Mouse (Mus musculus) liver, embryonic 12.5 days (tissue): ENCODE results near the gene Tspan33. TPM values are rescaled to one million over a fixed set of nuclear protein-coding genes. Genes with fewer than 3 reads are reported as not detected.

Experiments used
- ATAC-seq: fragments of 200-750 bp; cut with Nextera tagmentation; 2 replicates; pipeline ENCODE4 v1.8.0; 2017; ENCODE audit warnings: moderate number of reproducible peaks, mild to moderate bottlenecking, moderate library complexity
- H3K27ac ChIP-seq: fragments of 300-500 bp; sonication (generic); 2 replicates; pipeline ENCODE4 v1.5.1; 2016; ENCODE audit warnings: mild to moderate bottlenecking
- H3K27me3 ChIP-seq: fragments of 300-500 bp; sonication (generic); replicated peaks from 2 replicates; pipeline ENCODE4 v1.6.1; 2016; ENCODE audit warnings: mild to moderate bottlenecking, moderate library complexity
- H3K36me3 ChIP-seq: fragments of 300-500 bp; sonication (generic); 2 replicates; pipeline ENCODE4 v1.6.1; 2016; ENCODE audit warnings: mild to moderate bottlenecking, moderate library complexity
- H3K4me1 ChIP-seq: fragments of 300-500 bp; sonication (generic); 2 replicates; pipeline ENCODE4 v1.6.1; 2016
- H3K4me2 ChIP-seq: fragments of 300-500 bp; sonication (generic); 2 replicates; pipeline ENCODE4 v1.6.1; 2016; ENCODE audit warnings: mild to moderate bottlenecking, moderate library complexity
- H3K4me3 ChIP-seq: fragments of 300-500 bp; sonication (generic); 2 replicates; pipeline ENCODE4 v1.5.1; 2016; ENCODE audit warnings: mild to moderate bottlenecking, moderate library complexity
- H3K9ac ChIP-seq: fragments of 300-500 bp; sonication (generic); 2 replicates; pipeline ENCODE4 v1.6.1; 2016; ENCODE audit warnings: mild to moderate bottlenecking, moderate library complexity
- H3K9me3 ChIP-seq: fragments of 300-500 bp; sonication (generic); replicated peaks from 2 replicates; pipeline ENCODE4 v1.6.1; 2016; ENCODE audit warnings: mild to moderate bottlenecking, moderate library complexity
- WGBS: fragments of 180-500 bp; shearing (Covaris S2); methylation state at CpG from one replicate; pipeline ENCODE4 v1.1.7; 2016; ENCODE audit not compliant: insufficient replicate concordance; 5-methylcytosine and 5-hydroxymethylcytosine counted together
- polyA plus RNA-seq: library from polyadenylated mRNA; unstranded; fragments of >200 nt; fragmentation: Nextera tagmentation; extraction: Ambion mirVana; gene quantifications from 2 replicates; pipeline ENCODE4 v1.2.1, GENCODE M21; 2016

Tspan33 gene
- 197 and 203 TPM in 2 replicates for polyA plus RNA-seq

DNA sequence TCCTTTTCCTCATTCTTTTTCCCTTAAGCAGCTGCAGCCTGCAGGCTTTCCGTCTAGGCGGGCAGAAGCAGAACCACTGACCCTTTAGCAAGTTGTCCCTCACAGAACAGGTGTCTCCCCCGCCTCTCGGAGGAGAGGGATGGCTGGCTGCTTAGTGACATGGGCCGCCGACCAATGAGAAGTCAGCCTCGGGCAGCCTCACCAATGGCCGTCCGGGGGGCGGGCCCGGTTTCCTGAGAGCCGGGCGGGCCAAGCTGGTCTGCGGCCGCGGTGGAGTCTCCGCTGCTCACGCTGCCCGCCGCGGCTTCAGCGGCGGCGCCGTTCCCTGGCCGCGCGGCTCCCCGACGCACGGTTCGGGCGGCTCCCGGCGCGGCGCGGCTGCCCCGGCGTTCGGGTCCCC, at the start of gene Tspan33:
Gene Tspan33 (plus strand): TSS at position 270 of the 400 bp plus-strand sequence.
- peak; percentile 83 for ATAC-seq
- peaks cover 49% of the 10 kb centered on the region for H3K4me1 ChIP-seq
- peaks cover 22% of the 10 kb centered on the region for H3K36me3 ChIP-seq
- H3K9ac ChIP-seq = peak within 1 kb of the TSS; percentile 100
- peak within 1 kb of the TSS; percentile 98 for H3K27ac ChIP-seq
- H3K4me3 ChIP-seq = peak within 1 kb of the TSS; percentile 97
- peak within 1 kb of the TSS; percentile 89 for H3K4me2 ChIP-seq
- no peaks in the 10 kb centered on the region for H3K9me3 ChIP-seq
- under 1% methylated on average over 41 of the region's 41 CpGs for WGBS
- H3K27me3 ChIP-seq = peaks cover 44% of the 10 kb centered on the region

- Histone ChIP-seq H3K4me3 (no peak overlapping the region), H3K27ac (no peak overlapping the region), H3K9me3 (no peaks in the 10 kb centered on the region), H3K4me2 (no peak overlapping the region), H3K4me1 (peaks cover 6% of the 10 kb centered on the region; the same call in 1 of the 2 replicates), H3K36me3 (no peaks in the 10 kb centered on the region), H3K27me3 (peaks cover 25% of the 10 kb centered on the region), H3K9ac (no peak overlapping the region)
- WGBS = 25% methylated on average over 14 of the region's 14 CpGs
- ATAC-seq = no peak; the same call in 1 of the 2 replicates
These were observed 44.4 kb upstream of the Tspan33 start for GRCm38 (mm10) chr6:29649494-29650169.

- no peak overlapping the region for H3K4me3 ChIP-seq
- peaks cover 6% of the 10 kb centered on the region; the same call in 1 of the 2 replicates for H3K4me1 ChIP-seq
- no peak overlapping the region for H3K9ac ChIP-seq
- no peak overlapping the region for H3K4me2 ChIP-seq
- H3K27me3 ChIP-seq = peaks cover 25% of the 10 kb centered on the region
- ATAC-seq = no peak
- H3K36me3 ChIP-seq = no peaks in the 10 kb centered on the region
- H3K9me3 ChIP-seq = no peaks in the 10 kb centered on the region
- no peak overlapping the region for H3K27ac ChIP-seq
- 46% methylated on average over 10 of the region's 10 CpGs for WGBS
These were observed 43.9 kb upstream of the Tspan33 start for GRCm38 (mm10) chr6:29650170-29650549.

- no peak overlapping the region for H3K4me2 ChIP-seq
These were observed 40.8 kb upstream of the Tspan33 start for GRCm38 (mm10) chr6:29653271-29653670.

DNA sequence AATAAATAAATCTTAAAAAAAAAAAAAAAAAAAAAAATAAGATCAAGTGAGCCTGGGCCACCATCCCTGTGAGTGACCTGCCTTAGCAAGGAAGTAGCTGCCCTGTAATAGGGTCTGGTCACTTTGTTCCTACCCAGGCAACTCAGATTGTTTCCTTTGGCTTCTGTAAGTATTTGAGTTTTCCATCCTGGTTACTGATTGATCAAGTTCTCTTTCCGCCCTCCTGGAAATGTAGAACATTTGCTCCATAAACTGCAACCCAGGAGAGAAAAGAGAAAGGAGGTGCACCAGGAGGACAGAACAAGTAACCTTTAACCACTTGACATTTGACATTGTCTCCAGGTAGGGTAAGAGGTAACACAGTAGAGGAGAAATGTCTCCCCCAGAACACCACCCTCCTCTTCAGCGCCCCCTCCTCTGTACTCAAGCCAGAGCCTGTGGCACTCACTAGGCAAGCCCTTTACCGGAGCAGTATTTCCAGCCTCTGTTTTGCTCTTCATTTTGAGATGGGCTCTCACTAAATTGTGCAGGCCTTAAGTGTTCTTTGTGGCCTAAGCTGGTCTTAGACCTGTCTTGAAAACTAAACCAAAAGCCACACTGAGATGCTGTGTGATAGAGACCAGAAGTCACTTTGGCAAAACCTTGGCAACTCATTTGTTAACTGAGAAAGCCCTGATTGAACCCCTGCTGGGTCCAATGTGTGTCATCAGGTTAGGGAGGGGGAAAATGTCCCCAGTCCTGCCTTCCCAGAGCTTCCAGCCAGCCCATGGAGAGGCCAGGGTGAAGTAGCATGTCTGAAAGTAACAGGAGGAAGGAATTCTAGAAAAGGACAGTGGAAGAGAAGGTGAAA, 35.2 kb upstream of the Tspan33 start:
- no peak for ATAC-seq
- peaks cover 18% of the 10 kb centered on the region for H3K27me3 ChIP-seq
- peak overlapping the region; percentile 31 for H3K27ac ChIP-seq
- H3K9ac ChIP-seq = no peak overlapping the region
- H3K36me3 ChIP-seq = no peaks in the 10 kb centered on the region
- H3K9me3 ChIP-seq = no peaks in the 10 kb centered on the region
- H3K4me1 ChIP-seq = 0 out of 2 replicates have a peak, but pooled peaks cover 4% of the 10 kb centered on the region
- H3K4me2 ChIP-seq = no peak overlapping the region
- 63% methylated on average over 3 of the region's 3 CpGs for WGBS
- H3K4me3 ChIP-seq = no peak overlapping the region

More at GRCm38 (mm10) chr6:29653271-29653670, 40.8 kb upstream of the Tspan33 start:
- H3K4me1 ChIP-seq = peaks cover 10% of the 10 kb centered on the region; the same call in 1 of the 2 replicates
- no peak overlapping the region for H3K4me3 ChIP-seq
- peaks cover 25% of the 10 kb centered on the region for H3K27me3 ChIP-seq
- no peak overlapping the region for H3K27ac ChIP-seq
- no peaks in the 10 kb centered on the region for H3K9me3 ChIP-seq
- H3K9ac ChIP-seq = no peak overlapping the region
- ATAC-seq = no peak
- no peaks in the 10 kb centered on the region for H3K36me3 ChIP-seq

DNA sequence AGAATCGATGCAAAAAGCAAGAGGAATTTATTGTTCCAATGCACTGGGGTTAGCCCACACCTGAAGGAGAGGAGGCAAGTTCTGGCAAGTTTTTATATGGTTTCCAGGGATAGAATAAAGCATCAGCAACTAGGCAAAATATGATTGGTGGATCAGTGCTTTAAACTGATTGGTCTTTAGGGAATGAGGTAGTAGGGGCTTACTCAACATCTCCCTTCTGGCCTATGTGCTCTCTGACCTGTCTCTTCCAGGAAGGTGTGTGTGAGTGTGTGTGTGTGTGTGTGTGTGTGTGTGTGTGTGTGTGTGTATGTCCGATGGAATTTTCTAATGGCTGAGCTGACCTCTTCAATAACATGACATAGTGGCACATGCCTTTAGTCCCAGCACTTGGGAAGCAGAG, 34.1 kb upstream of the Tspan33 start:
- Histone ChIP-seq H3K27ac (no peak overlapping the region), H3K9me3 (no peaks in the 10 kb centered on the region), H3K27me3 (peaks cover 22% of the 10 kb centered on the region), H3K4me3 (no peak overlapping the region), H3K9ac (no peak overlapping the region), H3K36me3 (no peaks in the 10 kb centered on the region), H3K4me2 (no peak overlapping the region), H3K4me1 (0 out of 2 replicates have a peak, but pooled peaks cover 4% of the 10 kb centered on the region)
- no peak for ATAC-seq
- WGBS = 74% methylated on average over 2 of the region's 2 CpGs

GRCm38 (mm10) chr6:29660662-29661307, 33.2 kb upstream of the Tspan33 start:
- H3K27ac ChIP-seq = peak overlapping the region; percentile 65; the same call in 1 of the 2 replicates
- ATAC-seq = no peak
- 67% methylated on average over 11 of the region's 11 CpGs for WGBS
- peaks cover 26% of the 10 kb centered on the region for H3K27me3 ChIP-seq
- no peak overlapping the region for H3K4me3 ChIP-seq
- H3K9me3 ChIP-seq = no peaks in the 10 kb centered on the region
- no peak overlapping the region for H3K4me2 ChIP-seq
- H3K36me3 ChIP-seq = no peaks in the 10 kb centered on the region
- H3K9ac ChIP-seq = no peak overlapping the region
- H3K4me1 ChIP-seq = no peaks in the 10 kb centered on the region

DNA sequence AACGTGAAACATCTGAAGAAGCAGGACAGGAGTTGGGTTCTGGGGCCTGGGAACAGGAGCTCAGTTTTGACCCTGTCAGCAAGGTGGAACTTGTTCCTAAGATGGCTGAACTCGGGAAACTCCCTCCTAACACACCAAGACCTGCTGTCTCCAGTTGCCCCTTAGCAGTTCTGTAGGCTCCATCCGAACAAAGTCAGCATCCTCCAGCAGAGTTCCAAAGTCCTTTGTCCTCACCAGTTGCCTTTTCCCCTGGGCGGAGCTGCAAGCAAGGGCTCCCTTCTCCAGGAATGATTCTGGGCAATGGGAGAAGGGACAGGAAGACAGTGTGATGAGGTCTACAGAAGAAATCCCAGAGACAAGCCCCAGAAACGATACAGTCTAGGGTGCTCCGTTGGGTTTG, 26.8 kb upstream of the Tspan33 start:
- H3K9ac ChIP-seq = no peak overlapping the region
- no peak for ATAC-seq
- no peaks in the 10 kb centered on the region for H3K36me3 ChIP-seq
- H3K4me3 ChIP-seq = no peak overlapping the region
- no peaks in the 10 kb centered on the region for H3K4me1 ChIP-seq
- H3K9me3 ChIP-seq = no peaks in the 10 kb centered on the region
- H3K27ac ChIP-seq = no peak overlapping the region
- no peak overlapping the region for H3K4me2 ChIP-seq
- peaks cover 58% of the 10 kb centered on the region for H3K27me3 ChIP-seq
- 58% methylated on average over 6 of the region's 6 CpGs for WGBS

DNA sequence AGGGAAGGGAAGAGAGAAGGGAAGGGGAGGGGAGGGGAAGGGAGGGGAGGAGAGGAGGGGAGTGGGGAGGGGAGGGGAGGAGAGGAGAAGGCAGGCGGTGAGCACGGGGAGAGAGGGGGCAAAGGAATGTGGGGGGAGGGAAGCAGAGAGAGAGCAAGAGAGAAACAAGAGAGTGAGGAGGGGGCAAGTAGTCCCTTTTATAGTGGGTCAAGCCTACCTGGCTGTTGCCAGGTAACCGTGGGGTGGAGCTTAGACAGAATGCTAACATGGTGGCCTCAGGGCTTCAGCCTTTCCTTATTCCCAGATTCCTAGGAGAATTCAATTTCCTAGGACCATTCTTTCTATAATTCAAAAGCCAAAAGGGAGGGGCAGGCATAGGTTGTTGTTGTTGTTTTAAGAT, 22.3 kb upstream of the Tspan33 start:
- peaks cover 60% of the 10 kb centered on the region for H3K27me3 ChIP-seq
- WGBS = 17% methylated on average over 3 of the region's 3 CpGs
- H3K27ac ChIP-seq = no peak overlapping the region
- H3K9ac ChIP-seq = no peak overlapping the region
- no peaks in the 10 kb centered on the region for H3K4me1 ChIP-seq
- no peaks in the 10 kb centered on the region for H3K36me3 ChIP-seq
- H3K9me3 ChIP-seq = no peaks in the 10 kb centered on the region
- ATAC-seq = no peak
- H3K4me3 ChIP-seq = no peak overlapping the region
- H3K4me2 ChIP-seq = no peak overlapping the region

GRCm38 (mm10) chr6:29672563-29673411, 21.2 kb upstream of the Tspan33 start:
- Histone ChIP-seq H3K4me3 (no peak overlapping the region), H3K9me3 (no peaks in the 10 kb centered on the region), H3K4me2 (no peak overlapping the region), H3K27me3 (peaks cover 55% of the 10 kb centered on the region), H3K4me1 (no peaks in the 10 kb centered on the region), H3K36me3 (no peaks in the 10 kb centered on the region), H3K9ac (no peak overlapping the region), H3K27ac (no peak overlapping the region)
- no peak for ATAC-seq
- WGBS = 34% methylated on average over 12 of the region's 12 CpGs

DNA sequence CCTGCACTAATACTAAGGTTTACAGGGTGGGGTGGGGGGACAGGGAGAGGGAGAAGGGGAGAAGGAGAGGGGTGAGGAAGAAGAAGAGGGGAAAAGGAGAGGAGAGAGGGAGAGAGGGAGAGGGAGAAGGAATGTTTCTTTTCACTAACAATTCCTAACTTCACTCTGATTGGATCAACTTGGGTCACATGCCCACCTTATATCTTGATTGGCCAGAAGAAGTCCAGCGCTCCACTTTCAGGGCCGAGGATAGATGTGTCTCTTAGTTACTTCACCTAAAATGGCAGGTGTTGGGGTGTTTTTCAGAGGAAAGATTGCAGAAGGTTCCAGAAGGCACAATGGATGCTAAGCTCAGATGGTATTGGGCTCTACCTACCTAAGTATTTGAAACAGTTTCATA, 20.3 kb upstream of the Tspan33 start:
- Histone ChIP-seq H3K36me3 (no peaks in the 10 kb centered on the region), H3K9ac (no peak overlapping the region), H3K9me3 (no peaks in the 10 kb centered on the region), H3K4me3 (no peak overlapping the region), H3K27ac (no peak overlapping the region), H3K4me1 (no peaks in the 10 kb centered on the region), H3K27me3 (peaks cover 52% of the 10 kb centered on the region), H3K4me2 (no peak overlapping the region)
- WGBS = 23% methylated on average over 2 of the region's 2 CpGs
- no peak for ATAC-seq
